Mouse (Mus musculus): ENCODE measurements around the gene Fhl2. TPM values are rescaled to one million over a fixed set of nuclear protein-coding genes. Genes with fewer than 3 reads are reported as not detected.

Gene Fhl2
- polyA plus RNA-seq, 1 experiment: not detected

- TF ChIP-seq GATA1 (IDR thresholded peaks at IDR 0.05; ENCODE audit: low read length): no peak
Measured at GRCm38 (mm10) chr1:43142849-43143248, 53.9 kb downstream of the Fhl2 start.

DNA sequence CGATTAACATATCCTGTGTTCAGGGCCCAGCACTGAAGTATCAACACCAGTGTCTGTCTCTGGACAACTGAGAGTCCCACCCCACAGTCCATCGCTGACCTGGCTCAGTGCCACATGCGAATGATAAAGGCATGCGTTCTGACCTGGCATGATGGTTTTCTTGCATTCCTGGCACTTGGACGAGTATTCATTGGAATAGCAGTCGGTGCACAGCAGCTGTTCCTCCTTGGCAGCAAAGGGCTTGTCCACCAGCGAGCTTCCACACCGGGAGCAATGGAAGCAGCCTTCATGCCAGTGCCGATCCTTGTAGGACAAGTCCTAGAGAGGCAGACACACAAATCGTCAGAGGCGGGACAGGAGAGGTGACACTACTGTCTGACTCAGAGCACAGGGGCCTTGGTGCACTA lies 55.2 kb downstream of the Fhl2 start:
- no peak for TF ChIP-seq GATA1 (IDR thresholded peaks at IDR 0.05; ENCODE audit: low read length)

DNA sequence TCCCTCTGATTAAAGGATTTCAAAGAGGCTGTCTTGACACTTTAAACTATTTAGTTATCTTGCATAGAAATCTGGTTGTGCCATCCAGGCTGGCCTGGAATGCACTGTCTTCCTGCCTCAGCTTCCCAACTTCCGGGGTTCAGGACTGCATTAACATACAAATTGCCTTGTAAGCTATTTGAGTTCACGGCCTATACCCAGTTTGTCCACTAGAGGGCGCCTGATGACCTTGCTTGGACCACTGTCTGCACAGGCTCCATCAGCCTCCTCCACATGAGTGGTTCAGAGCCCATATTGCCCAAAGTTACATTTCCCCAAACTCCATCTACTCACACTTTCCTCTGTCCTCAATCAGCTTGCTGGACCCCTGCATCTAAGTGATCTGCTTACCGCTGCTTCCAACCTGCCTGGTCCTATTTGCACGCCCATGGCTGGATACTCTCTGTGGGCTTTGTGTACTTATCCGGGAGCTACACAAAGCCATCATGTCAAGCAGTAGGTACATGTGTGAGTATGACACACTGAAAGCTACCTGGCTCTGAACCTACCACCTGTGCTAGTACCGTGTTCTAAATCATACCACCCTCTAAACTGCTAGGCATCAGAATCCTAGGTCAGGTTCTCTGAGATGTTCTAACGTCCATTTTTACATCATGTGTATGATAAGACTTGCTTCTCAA lies 57.1 kb downstream of the Fhl2 start:
- TF ChIP-seq GATA1 (IDR thresholded peaks at IDR 0.05; ENCODE audit: low read length): no peak

- TF ChIP-seq GATA1 (IDR thresholded peaks at IDR 0.05; ENCODE audit: low read length): no peak
Measured at GRCm38 (mm10) chr1:43138268-43138812, 58.4 kb downstream of the Fhl2 start.

DNA sequence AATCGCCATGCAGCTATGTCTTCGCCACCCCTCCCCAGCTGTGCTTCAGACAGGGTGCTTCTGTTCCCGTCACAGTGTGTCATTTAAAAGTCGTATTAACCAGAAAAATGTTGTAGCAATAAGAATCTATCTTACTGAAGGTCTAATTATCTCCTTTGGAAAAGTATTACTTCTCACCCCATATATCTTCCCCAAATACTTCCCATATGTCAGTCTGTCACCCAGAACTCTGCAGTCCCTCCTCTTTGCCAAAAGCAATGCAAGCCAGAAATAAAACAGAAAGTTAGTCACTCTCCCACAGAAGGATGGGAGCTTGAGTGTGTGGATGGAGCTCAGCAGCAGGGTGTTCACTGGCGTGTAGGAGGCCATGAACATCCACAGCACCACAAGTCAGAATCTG lies 59.5 kb downstream of the Fhl2 start:
- no peak for TF ChIP-seq GATA1 (IDR thresholded peaks at IDR 0.05; ENCODE audit: low read length)

DNA sequence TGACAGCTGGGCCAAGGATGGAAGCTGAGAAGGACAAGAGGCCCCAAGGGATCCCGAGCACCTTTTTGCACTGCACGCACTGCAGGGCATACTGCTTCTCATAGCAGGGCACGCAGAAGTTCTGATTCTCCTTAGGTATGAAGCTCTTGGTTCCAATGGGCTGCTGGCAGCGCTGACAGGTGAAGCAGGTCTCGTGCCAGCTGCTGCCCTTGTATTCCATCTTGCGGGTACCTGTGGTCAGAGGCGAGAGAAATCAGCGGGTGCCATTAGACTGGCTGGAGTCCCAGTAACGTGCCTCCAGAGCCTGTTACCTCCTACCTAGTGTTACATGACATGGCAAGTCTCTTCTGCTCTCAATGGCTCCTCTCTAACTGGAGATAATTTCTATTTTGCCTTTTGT lies 65.2 kb downstream of the Fhl2 start:
- TF ChIP-seq GATA1 (IDR thresholded peaks at IDR 0.05; ENCODE audit: low read length): no peak

DNA sequence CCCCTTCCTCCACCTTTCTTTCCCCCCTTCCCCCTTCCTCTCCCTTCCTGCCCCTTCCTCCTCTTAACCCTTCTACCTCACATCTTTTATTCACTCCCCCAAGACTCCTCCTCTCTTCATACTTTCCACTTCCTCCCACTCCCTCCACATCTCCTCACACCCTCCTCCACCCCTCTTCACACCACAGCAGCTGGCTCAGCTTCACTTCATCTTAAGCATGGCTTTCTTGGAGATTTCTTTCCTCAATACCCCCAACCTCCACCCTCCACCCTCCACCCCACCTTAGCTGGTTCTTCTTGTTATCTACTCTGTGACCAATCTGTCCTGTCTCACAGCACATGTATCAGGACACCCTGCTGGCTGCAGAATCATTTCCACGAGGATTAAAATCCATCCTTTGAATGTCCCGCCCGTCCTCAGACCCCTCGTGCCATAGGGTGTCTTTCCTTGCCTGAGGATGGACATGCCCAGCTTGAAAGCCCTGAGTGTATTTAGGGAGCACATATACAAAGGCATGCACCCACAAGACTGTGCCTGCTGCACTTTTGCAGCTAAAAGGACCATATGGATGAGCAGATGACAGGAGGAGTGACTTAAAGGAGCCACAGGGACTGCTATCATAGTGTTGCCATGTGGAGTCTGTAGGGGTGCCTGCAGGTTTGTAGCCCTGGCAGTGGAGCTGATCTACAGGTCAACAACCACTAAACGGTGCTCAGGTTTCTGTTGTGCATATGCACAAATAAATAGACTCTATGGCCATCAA lies 66.4 kb downstream of the Fhl2 start:
- no peak for TF ChIP-seq GATA1 (IDR thresholded peaks at IDR 0.05; ENCODE audit: low read length)

GRCm38 (mm10) chr1:43127820-43128610 lies 68.8 kb downstream of the Fhl2 start:
- no peak for TF ChIP-seq GATA1 (IDR thresholded peaks at IDR 0.05; ENCODE audit: low read length)

DNA sequence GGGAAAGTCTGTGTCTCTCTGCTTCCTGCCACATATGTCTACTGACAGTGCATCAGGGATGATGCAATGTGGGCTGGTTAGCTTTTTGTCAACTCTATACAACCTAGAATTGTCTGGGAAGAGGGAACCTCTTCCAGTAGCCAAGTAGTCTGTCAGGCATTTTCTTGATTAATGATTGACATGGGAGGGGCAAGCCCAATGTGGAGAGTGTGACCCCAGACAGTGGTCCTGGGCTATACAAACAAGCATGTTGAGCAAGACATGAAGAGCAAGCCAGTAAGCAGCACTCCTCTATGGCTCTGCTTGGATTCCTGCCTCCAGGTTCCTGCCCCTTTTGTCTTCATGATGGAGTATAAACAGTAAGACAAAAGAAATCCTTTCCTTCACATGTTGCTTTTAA lies 69.6 kb downstream of the Fhl2 start:
- no peak for TF ChIP-seq GATA1 (IDR thresholded peaks at IDR 0.05; ENCODE audit: low read length)

- no peak for TF ChIP-seq GATA1 (IDR thresholded peaks at IDR 0.05; ENCODE audit: low read length)
Measured at GRCm38 (mm10) chr1:43124726-43125125, 72.1 kb downstream of the Fhl2 start.

GRCm38 (mm10) chr1:43122616-43123015 lies 74.2 kb downstream of the Fhl2 start:
- TF ChIP-seq GATA1 (IDR thresholded peaks at IDR 0.05; ENCODE audit: low read length): no peak

DNA sequence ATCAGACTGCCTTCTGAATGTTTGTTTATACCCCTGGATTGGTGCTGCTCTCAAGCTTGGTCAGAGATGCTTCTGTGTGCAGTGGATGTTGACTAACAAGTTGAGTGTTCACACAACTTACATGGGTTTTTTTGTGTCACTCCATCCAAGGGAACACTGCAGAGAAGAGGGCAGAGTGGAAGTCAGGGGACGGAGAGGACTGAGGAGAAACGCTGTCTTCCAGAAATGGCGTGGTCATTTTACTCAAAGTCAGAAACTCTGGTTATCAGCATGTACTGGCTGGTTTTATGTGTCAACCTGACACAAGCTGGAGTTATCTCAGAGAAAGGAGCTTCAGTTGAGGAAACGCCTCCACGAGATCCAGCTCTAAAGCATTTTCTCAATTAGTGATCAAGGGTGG lies 75.8 kb downstream of the Fhl2 start:
- no peak for TF ChIP-seq GATA1 (IDR thresholded peaks at IDR 0.05; ENCODE audit: low read length)

DNA sequence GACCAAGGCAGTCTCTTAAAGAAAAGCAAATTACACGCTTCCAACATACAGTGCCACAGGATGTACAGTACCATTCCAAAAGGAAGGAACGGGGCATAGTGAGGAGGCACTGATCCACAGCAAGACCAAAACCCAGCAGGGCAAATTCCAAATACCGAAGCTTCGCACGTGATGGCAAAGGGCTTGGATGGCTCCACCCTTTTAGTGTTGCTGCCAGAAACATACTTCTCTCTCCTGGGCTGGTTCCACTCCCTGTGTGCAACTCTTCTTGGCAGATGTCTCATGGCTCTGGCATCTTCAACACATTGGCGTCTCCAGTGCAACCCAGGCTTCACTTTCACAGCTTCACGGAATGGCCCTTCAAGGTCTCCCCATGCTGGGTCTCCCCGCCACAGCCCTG lies 79.3 kb downstream of the Fhl2 start:
- TF ChIP-seq GATA1 (IDR thresholded peaks at IDR 0.05; ENCODE audit: low read length): no peak

DNA sequence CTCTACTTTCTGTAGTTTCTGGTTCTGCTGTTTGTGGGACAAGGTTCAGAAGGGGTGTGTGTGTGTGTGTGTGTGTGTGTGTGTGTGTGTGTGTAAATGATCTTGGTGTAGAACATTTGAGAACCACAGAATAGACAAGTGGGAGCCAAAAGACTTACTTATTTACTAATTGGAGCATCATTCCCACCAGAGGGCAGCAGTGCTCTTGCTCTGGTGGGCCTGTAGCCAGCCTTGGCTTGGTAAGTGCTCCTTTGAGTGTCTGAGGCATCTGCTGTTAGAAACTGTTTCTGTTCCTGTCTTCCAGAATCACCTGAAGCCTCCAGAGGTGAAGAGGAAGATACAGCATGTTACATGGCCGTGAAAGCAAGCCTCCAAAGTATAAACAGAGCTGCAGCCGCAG lies 83.9 kb downstream of the Fhl2 start:
- TF ChIP-seq GATA1 (IDR thresholded peaks at IDR 0.05; ENCODE audit: low read length): no peak

GRCm38 (mm10) chr1:43110556-43110955 lies 86.2 kb downstream of the Fhl2 start:
- no peak for TF ChIP-seq GATA1 (IDR thresholded peaks at IDR 0.05; ENCODE audit: low read length)

- no peak for TF ChIP-seq GATA1 (IDR thresholded peaks at IDR 0.05; ENCODE audit: low read length)
Measured at GRCm38 (mm10) chr1:43108729-43109128, 88.1 kb downstream of the Fhl2 start.
